Mouse (Mus musculus): Measurements from ENCODE around the gene 4931406P16Rik. TPM values are rescaled to one million over a fixed set of nuclear protein-coding genes. Genes with fewer than 3 reads are reported as not detected.

4931406P16Rik gene
- polyA plus RNA-seq, 1 experiment from 2014 or later = 37.8 TPM

DNA sequence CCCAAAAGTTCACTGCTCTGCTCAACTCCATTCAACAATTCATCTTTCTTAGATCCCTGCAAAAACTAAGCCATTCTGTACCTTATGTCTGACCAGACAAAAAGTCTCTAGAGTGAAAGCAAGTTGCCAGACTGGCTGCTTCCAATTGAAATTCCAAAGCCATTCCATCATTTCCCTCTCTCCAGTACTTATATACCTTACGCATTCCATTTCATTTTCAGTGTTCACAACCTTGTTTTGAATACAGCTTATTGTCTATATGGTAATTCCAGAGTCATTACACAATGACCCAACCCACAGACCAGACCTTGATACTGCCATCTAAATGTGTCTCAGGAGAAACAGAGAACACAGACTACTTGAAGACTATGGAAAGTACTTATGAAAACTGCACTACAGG lies 44.9 kb downstream of the 4931406P16Rik start:
- Histone ChIP-seq H3K9ac (ENCODE audit: low read depth, low read length) (no peak overlapping the region), H3K9me3 (replicated peaks; ENCODE audit: control insufficient read depth, low read length, poor library complexity, severe bottlenecking) (no peaks in the 10 kb centered on the region), H3K4me1 (ENCODE audit: control insufficient read depth, insufficient read depth, low read length) (peaks cover 2% of the 10 kb centered on the region; the same call in 1 of the 2 replicates), H3K36me3 (ENCODE audit: control insufficient read depth, insufficient read depth, low read length) (no peaks in the 10 kb centered on the region), H3K4me2 (ENCODE audit: low read length) (no peak overlapping the region), H3K4me3 (ENCODE audit: low read depth, low read length) (no peak overlapping the region), H3K27me3 (ENCODE audit: control insufficient read depth, insufficient read depth, low read depth, low read length) (no peaks in the 10 kb centered on the region), H3K27ac (ENCODE audit: low read length) (no peak overlapping the region)
- no peak for ATAC-seq
- 73% methylated on average over 1 of the region's 1 CpGs for WGBS

DNA sequence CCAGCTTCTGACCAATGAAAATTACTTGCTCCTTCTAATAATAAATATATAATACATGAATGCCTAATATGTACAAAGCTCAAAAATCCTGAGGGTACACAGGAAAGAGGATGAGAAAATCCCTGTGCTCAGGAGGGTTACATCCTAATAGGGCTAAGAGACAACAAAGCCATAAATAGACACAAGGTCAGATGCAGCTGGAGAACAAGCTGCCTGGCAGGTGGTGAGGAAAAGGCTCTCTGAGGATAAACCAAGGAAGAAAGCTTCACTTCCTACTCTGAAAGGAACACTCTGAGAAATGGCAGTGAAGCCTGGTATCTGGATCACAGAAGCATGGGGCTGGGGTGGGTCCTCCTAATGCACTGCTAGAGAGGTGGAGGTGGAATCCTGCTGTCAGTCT lies 46.9 kb downstream of the 4931406P16Rik start:
- H3K4me1 ChIP-seq (ENCODE audit: control insufficient read depth, insufficient read depth, low read length) = peaks cover 2% of the 10 kb centered on the region; the same call in 1 of the 2 replicates
- no peak overlapping the region for H3K9ac ChIP-seq (ENCODE audit: low read depth, low read length)
- no peaks in the 10 kb centered on the region for H3K27me3 ChIP-seq (ENCODE audit: control insufficient read depth, insufficient read depth, low read depth, low read length)
- H3K27ac ChIP-seq (ENCODE audit: low read length) = no peak overlapping the region
- no peak for ATAC-seq
- no peak overlapping the region for H3K4me2 ChIP-seq (ENCODE audit: low read length)
- H3K36me3 ChIP-seq (ENCODE audit: control insufficient read depth, insufficient read depth, low read length) = peaks cover 7% of the 10 kb centered on the region; the same call in 1 of the 2 replicates
- H3K9me3 ChIP-seq (replicated peaks; ENCODE audit: control insufficient read depth, low read length, poor library complexity, severe bottlenecking) = no peaks in the 10 kb centered on the region
- H3K4me3 ChIP-seq (ENCODE audit: low read depth, low read length) = no peak overlapping the region

DNA sequence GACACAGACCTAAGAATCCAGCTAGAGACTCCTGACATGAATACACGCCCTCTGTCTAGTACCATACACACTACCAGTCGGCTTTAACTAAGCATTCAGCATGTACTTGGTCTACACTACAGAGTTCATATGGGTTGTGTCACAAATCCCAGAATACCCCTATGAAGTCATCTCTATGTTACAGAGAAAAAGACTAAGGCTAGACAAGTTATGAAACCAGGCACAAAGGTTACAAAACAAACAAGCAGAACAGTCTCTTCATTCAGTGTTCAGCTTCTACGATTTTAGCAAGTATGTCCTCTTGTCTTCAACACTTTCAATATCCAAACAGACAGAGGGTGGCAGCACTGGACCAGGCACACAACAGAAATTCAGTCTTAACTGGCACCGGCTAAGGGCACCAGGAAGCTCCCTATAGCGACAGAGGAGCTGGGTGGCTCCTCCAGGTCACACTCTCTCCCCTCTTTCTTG lies 47.4 kb downstream of the 4931406P16Rik start:
- ATAC-seq = no peak
- Histone ChIP-seq H3K4me2 (ENCODE audit: low read length) (no peak overlapping the region), H3K9me3 (replicated peaks; ENCODE audit: control insufficient read depth, low read length, poor library complexity, severe bottlenecking) (no peaks in the 10 kb centered on the region), H3K9ac (ENCODE audit: low read depth, low read length) (no peak overlapping the region), H3K27me3 (ENCODE audit: control insufficient read depth, insufficient read depth, low read depth, low read length) (no peaks in the 10 kb centered on the region), H3K27ac (ENCODE audit: low read length) (no peak overlapping the region), H3K4me1 (ENCODE audit: control insufficient read depth, insufficient read depth, low read length) (peaks cover 2% of the 10 kb centered on the region; the same call in 1 of the 2 replicates), H3K4me3 (ENCODE audit: low read depth, low read length) (no peak overlapping the region), H3K36me3 (ENCODE audit: control insufficient read depth, insufficient read depth, low read length) (peaks cover 7% of the 10 kb centered on the region; the same call in 1 of the 2 replicates)
- 64% methylated on average over 5 of the region's 5 CpGs for WGBS

GRCm38 (mm10) chr7:34263437-34263836 lies 49.9 kb downstream of the 4931406P16Rik start:
- no peak for ATAC-seq
- H3K4me3 ChIP-seq (ENCODE audit: low read depth, low read length) = no peak overlapping the region
- no peak overlapping the region for H3K9ac ChIP-seq (ENCODE audit: low read depth, low read length)
- H3K27ac ChIP-seq (ENCODE audit: low read length) = no peak overlapping the region
- no peak overlapping the region for H3K4me2 ChIP-seq (ENCODE audit: low read length)
- no peaks in the 10 kb centered on the region for H3K27me3 ChIP-seq (ENCODE audit: control insufficient read depth, insufficient read depth, low read depth, low read length)
- peaks cover 7% of the 10 kb centered on the region; the same call in 1 of the 2 replicates for H3K36me3 ChIP-seq (ENCODE audit: control insufficient read depth, insufficient read depth, low read length)
- 93% methylated on average over 5 of the region's 5 CpGs for WGBS
- no peaks in the 10 kb centered on the region for H3K4me1 ChIP-seq (ENCODE audit: control insufficient read depth, insufficient read depth, low read length)
- H3K9me3 ChIP-seq (replicated peaks; ENCODE audit: control insufficient read depth, low read length, poor library complexity, severe bottlenecking) = no peaks in the 10 kb centered on the region

GRCm38 (mm10) chr7:34258407-34258806 lies 54.9 kb downstream of the 4931406P16Rik start:
- no peak for ATAC-seq
- 100% methylated on average over 1 of the region's 1 CpGs for WGBS
- no peaks in the 10 kb centered on the region for H3K4me1 ChIP-seq (ENCODE audit: control insufficient read depth, insufficient read depth, low read length)
- no peaks in the 10 kb centered on the region for H3K27me3 ChIP-seq (ENCODE audit: control insufficient read depth, insufficient read depth, low read depth, low read length)
- no peaks in the 10 kb centered on the region for H3K9me3 ChIP-seq (replicated peaks; ENCODE audit: control insufficient read depth, low read length, poor library complexity, severe bottlenecking)
- H3K4me2 ChIP-seq (ENCODE audit: low read length) = no peak overlapping the region
- no peak overlapping the region for H3K9ac ChIP-seq (ENCODE audit: low read depth, low read length)
- no peak overlapping the region for H3K4me3 ChIP-seq (ENCODE audit: low read depth, low read length)
- H3K36me3 ChIP-seq (ENCODE audit: control insufficient read depth, insufficient read depth, low read length) = peaks cover 30% of the 10 kb centered on the region
- no peak overlapping the region for H3K27ac ChIP-seq (ENCODE audit: low read length)

- no peak for ATAC-seq
- peaks cover 27% of the 10 kb centered on the region for H3K36me3 ChIP-seq (ENCODE audit: control insufficient read depth, insufficient read depth, low read length)
- WGBS = 87% methylated on average over 9 of the region's 9 CpGs
These were observed 56.1 kb downstream of the 4931406P16Rik start for GRCm38 (mm10) chr7:34257279-34257678.

GRCm38 (mm10) chr7:34255916-34256315 lies 57.4 kb downstream of the 4931406P16Rik start:
- no peak for ATAC-seq
- WGBS = 93% methylated on average over 1 of the region's 1 CpGs
- Histone ChIP-seq H3K4me2 (ENCODE audit: low read length) (no peak overlapping the region), H3K9ac (ENCODE audit: low read depth, low read length) (no peak overlapping the region), H3K4me3 (ENCODE audit: low read depth, low read length) (no peak overlapping the region), H3K27ac (ENCODE audit: low read length) (no peak overlapping the region), H3K9me3 (replicated peaks; ENCODE audit: control insufficient read depth, low read length, poor library complexity, severe bottlenecking) (no peaks in the 10 kb centered on the region), H3K4me1 (ENCODE audit: control insufficient read depth, insufficient read depth, low read length) (no peaks in the 10 kb centered on the region), H3K27me3 (ENCODE audit: control insufficient read depth, insufficient read depth, low read depth, low read length) (no peaks in the 10 kb centered on the region), H3K36me3 (ENCODE audit: control insufficient read depth, insufficient read depth, low read length) (peaks cover 24% of the 10 kb centered on the region)

More at GRCm38 (mm10) chr7:34257279-34257678, 56.1 kb downstream of the 4931406P16Rik start:
- H3K4me3 ChIP-seq (ENCODE audit: low read depth, low read length) = no peak overlapping the region
- no peaks in the 10 kb centered on the region for H3K4me1 ChIP-seq (ENCODE audit: control insufficient read depth, insufficient read depth, low read length)
- H3K4me2 ChIP-seq (ENCODE audit: low read length) = no peak overlapping the region
- no peak overlapping the region for H3K9ac ChIP-seq (ENCODE audit: low read depth, low read length)
- no peak overlapping the region for H3K27ac ChIP-seq (ENCODE audit: low read length)
- H3K27me3 ChIP-seq (ENCODE audit: control insufficient read depth, insufficient read depth, low read depth, low read length) = no peaks in the 10 kb centered on the region
- no peaks in the 10 kb centered on the region for H3K9me3 ChIP-seq (replicated peaks; ENCODE audit: control insufficient read depth, low read length, poor library complexity, severe bottlenecking)

DNA sequence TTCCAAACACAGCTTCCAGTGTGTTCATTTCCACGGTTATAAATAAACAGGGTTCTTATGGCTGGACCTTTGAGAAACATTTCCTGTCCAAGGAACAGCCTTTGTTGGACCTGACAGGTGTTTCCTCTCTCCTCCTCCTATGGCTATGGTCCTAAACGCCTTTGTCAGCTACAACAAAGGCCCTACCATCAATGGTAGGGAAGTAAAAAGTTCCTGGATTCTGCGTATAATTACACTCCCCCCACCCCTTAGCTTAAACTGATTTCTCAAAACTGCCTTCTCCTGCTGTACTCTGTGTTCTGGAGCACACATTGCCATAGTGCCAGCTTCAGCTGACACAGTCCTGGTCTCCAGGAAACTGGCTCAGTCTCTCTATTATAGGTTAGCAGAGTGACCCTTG lies 58.2 kb downstream of the 4931406P16Rik start:
- 73% methylated on average over 3 of the region's 3 CpGs for WGBS
- peaks cover 26% of the 10 kb centered on the region for H3K36me3 ChIP-seq (ENCODE audit: control insufficient read depth, insufficient read depth, low read length)
- ATAC-seq = no peak
- no peaks in the 10 kb centered on the region for H3K4me1 ChIP-seq (ENCODE audit: control insufficient read depth, insufficient read depth, low read length)
- no peak overlapping the region for H3K27ac ChIP-seq (ENCODE audit: low read length)
- no peaks in the 10 kb centered on the region for H3K27me3 ChIP-seq (ENCODE audit: control insufficient read depth, insufficient read depth, low read depth, low read length)
- H3K4me3 ChIP-seq (ENCODE audit: low read depth, low read length) = no peak overlapping the region
- H3K9ac ChIP-seq (ENCODE audit: low read depth, low read length) = no peak overlapping the region
- no peaks in the 10 kb centered on the region for H3K9me3 ChIP-seq (replicated peaks; ENCODE audit: control insufficient read depth, low read length, poor library complexity, severe bottlenecking)
- H3K4me2 ChIP-seq (ENCODE audit: low read length) = no peak overlapping the region

DNA sequence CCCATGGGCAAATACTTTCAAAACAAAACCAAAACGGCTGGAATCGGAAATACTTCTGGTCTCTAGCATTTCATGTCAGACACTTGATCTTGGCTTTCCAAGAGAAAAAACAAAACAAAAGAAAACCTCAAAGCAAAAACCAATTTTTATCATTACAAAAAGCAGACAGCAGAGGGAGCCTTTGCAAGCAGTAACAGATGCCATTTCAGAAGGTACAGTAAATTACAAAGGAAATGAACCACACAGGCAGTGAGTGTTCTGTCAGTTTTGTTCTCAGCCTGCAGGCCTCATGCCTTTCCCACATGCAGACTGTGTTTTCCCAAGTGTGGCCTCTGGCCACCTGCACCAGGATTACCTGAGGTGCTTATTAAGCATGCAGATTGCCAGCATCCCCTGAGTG lies 61.3 kb downstream of the 4931406P16Rik start:
- Histone ChIP-seq H3K9me3 (replicated peaks; ENCODE audit: control insufficient read depth, low read length, poor library complexity, severe bottlenecking) (no peaks in the 10 kb centered on the region), H3K4me2 (ENCODE audit: low read length) (no peak overlapping the region), H3K9ac (ENCODE audit: low read depth, low read length) (no peak overlapping the region; the same call in 1 of the 2 replicates), H3K36me3 (ENCODE audit: control insufficient read depth, insufficient read depth, low read length) (peaks cover 29% of the 10 kb centered on the region), H3K4me3 (ENCODE audit: low read depth, low read length) (no peak overlapping the region), H3K4me1 (ENCODE audit: control insufficient read depth, insufficient read depth, low read length) (no peaks in the 10 kb centered on the region), H3K27me3 (ENCODE audit: control insufficient read depth, insufficient read depth, low read depth, low read length) (no peaks in the 10 kb centered on the region), H3K27ac (ENCODE audit: low read length) (peak overlapping the region; percentile 18; the same call in 1 of the 2 replicates)
- peak; percentile 72; the same call in 1 of the 2 replicates for ATAC-seq
- WGBS = 80% methylated on average over 2 of the region's 2 CpGs

All from midbrain, embryonic 16.5 days (tissue).